Mouse (Mus musculus) adrenal gland, postnatal 36 days (tissue): ENCODE results near the gene Zbtb9. TPM values are rescaled to one million over a fixed set of nuclear protein-coding genes. Genes with fewer than 3 reads are reported as not detected.
"Not testable (repeated sequence)": the region's sequence is repeated elsewhere in the genome, so short reads cannot be mapped to it uniquely, and the experiment has no call there.

Experiments
- DNase-seq, 2 experiments: peaks; one replicate each; pipeline ENCODE4 v3.0.0; 2021; ENCODE audit warnings: mixed read lengths in 1 of 2
- long read RNA-seq, 2 experiments: library from polyadenylated mRNA; stranded (forward); transcript quantifications; one replicate each; pipeline ENCODE4 v2.0.0; 2021; ENCODE audit warnings: borderline sequencing depth in 2 of 2
- total RNA-seq, 2 experiments: library from RNA; stranded (reverse); gene quantifications; 2 replicates each; pipeline ENCODE4 v1.2.3; 2021

The Zbtb9 gene
- 10 to 100 TPM in 1 of 2 experiments, 1 to 10 TPM in 1; 9.9 to 10.5 TPM for total RNA-seq
- long read RNA-seq, experiment 1, partial matches to known transcripts: 0 of 17 reads
- long read RNA-seq, experiment 1, other reads (novel, unspliced or antisense): 14 of 17 reads
- long read RNA-seq, experiment 2, partial matches to known transcripts: 0 of 3 reads
- long read RNA-seq, experiment 2, other reads (novel, unspliced or antisense): 1 of 3 reads

DNA sequence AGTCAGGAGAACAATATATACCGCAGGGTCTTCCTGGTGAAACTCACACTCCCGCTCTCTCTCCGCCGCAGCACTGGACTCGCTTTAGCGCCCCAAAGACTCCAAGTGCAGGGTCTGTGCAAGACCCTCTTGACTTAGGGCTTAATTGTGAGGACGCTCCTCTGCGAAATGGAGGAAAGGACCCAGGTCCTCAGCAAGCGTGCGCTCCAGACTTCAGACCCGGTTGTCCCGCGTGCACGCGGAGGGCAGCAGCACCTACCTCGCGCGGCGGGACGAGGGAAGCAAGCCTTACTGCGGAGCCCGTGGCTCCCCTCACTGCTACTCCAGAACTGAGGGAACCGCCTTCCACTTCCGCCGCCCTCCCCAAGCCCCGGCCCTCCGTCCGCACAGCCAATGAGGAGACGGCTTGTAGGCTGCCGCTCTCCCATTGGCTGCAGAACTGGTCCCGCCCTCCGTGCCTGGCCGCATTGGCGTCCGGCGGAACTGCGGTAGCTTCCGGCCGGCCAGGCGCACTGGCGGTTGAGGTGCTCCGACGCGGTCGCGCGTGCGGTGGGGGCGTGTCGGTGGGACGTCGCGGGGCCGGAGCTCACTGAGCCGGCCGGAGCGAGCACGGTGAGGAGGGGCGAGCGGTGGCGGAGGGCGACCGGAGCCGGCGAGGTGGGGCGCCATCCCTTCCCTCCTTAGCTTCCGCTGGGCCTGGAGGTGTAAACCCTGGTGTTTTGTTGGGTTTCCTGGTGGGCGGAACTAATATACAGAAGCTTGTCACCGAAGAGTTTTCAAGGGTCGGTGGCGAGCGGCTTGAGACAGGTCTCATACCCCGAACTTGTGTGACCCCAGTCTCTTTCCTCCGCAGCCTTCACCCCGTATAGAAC, at the start of gene Zbtb9:
Zbtb9 (plus strand) TSS at position 465 of the 872 bp plus-strand sequence.
- peak; percentile 98 for DNase-seq

DNA sequence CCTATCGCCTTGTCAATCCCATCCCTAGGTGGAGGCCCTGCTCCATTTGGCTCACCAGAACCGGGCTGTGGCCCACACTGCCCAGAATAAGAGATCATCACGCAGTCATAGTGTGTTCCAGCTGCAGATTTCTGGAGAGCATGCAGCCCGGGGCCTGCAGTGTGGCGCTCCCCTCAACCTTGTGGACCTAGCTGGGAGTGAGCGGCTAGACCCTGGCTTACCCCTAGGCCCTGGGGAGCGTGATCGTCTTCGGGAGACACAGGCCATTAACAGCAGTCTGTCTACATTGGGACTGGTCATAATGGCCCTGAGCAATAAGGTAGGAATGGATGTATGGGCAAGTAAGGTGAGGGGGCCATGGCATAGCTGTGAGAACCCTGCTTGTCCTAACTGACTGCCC, 47.6 kb upstream of the Zbtb9 start:
- not testable (repeated sequence) for DNase-seq

DNA sequence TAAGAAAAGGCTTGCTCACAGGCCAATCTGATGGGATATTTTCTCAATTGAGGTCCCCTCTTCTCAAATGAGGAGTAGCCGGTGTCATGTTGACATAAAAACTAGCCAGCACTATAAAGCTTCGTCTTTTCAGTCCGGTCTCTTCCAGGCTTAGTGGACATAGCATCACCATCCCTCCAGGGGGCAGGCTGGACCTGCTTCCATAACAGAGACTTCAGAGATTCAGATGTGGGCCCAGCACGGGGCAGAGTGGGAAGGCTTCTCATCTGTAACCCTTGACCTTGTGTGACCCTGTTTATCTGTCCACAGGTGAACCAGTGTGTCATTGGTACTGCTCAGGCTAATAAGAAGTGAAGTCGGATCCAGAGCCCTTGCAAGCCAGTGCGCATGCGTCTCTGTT, 41.2 kb upstream of the Zbtb9 start:
- peak; percentile 60 to 71 for DNase-seq

DNA sequence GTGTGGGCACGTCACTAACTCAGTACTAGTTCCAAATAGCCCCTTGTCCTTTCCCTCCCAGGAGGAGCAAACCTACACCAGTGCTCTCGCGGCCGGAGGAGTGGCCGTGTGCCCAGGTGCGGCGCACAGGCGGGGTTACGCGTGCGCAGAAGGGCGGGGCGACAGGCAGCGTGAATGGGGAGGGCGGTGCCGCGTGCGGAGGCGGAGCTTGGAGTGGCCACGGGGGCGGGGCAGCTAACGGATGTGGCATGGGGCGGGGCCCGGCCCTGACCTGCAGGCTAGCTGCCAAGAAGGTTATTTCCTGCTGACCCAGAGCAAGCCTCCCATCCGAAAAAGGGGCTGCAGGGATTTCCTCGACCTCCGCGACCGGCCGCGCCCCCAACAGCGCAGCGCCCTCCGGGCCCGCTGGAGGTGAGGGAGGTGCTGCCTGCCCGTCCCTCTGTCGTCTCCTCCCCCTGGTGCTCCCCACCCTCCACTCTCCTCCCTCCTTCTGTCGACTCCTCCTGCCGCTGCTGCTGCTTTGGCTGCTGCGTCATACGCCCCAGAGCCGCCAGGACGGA, 40.0 kb upstream of the Zbtb9 start, which contains the start of gene Phf1:
Phf1 (plus strand) TSS at position 214 of the 560 bp plus-strand sequence.
- DNase-seq: peak; percentile 99 to 100

DNA sequence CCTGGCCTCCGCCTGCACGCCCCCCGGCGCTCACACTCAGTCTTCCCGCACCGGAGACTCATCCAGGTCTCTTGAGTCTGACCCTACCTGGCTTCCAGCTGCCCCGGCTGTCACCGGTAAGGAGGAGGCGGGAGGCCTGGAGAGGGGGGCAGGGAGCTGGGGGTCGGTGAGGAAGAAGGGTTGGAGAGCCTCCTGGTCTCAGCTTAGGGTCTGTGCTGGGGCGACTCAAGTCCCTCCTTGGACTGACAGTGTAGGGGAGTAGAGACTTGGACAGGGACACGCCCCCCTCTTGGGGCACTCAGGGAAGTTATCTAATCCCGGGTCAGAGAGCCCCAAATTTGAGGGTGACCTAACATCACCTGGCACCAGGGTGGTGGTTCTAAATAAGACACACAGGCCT, 39.5 kb upstream of the Zbtb9 start:
- DNase-seq: peak in 1 of 2 experiments; percentile 46

DNA sequence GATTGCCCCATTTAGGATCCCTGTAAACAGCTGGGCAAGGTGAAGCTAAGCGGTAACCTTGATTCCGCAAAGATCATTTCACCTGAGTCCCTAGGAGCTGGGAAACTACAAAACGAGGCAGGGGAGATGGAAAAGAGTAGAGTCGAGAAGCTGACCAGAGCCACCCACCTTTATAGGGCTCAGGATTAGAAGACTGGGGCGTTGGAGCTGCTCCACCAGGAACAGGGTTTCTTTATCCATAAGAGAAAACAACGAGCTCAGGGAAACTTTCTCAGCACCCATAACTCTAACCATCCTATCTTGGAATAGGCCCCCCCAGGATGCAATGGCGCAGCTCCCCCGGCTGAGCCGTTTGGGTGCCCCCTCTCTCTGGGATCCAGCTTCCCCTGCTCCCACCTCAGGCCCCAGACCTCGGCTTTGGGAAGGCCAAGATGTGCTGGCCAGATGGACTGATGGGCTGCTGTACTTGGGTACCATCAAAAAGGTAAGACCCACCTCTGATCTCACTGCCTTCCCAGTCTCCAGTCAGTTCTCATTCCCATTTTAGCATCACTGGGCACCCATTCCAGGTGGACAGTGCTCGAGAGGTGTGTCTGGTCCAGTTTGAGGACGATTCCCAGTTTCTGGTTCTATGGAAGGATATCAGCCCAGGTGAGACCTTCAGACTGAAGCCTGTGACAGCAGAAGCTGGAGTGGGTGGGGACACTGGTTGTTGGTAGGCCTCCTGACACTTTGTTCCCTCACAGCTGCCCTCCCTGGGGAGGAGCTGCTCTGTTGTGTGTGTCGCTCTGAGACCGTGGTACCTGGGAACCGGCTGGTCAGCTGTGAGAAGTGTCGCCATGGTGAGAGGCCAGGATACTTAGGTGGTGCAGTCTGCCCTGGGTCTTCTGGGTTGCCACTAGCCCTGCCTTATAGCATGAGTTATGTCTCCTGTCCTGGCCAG, 38.8 kb upstream of the Zbtb9 start:
- no peak for DNase-seq

DNA sequence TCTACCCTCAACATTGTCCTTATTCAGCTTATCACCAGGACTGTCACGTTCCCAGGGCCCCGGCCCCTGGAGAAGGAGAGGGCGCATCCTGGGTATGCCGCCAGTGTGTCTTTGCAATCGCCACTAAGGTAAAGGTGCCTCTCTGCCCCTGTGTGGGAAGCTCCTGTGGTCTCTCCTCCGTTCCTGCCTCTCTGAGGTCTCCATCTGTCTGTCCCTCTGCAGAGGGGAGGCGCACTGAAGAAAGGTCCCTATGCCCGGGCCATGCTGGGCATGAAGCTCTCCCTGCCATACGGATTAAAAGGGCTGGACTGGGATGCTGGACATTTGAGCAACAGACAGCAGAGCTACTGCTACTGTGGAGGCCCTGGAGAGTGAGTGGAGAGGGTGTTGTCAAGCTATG, 37.9 kb upstream of the Zbtb9 start:
- DNase-seq: no peak

DNA sequence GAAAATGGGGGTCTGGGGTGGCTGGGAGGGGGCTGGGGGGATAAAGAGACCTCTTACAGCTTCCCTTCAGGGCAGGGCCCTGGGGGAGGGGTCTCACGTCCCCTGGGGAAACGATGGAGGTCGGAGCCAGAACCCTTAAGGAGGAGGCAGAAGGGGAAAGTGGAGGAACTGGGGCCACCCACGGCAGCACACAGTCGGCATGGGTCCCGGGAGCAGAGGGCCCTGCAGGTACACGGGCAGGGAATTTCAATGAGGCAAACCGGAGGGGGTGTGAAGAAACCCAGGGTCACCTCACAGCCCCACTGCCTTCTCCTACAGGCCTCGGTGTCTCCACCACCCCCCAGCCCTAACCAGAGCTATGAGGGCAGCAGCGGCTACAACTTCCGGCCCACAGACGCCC, 36.5 kb upstream of the Zbtb9 start:
- no peak for DNase-seq

DNA sequence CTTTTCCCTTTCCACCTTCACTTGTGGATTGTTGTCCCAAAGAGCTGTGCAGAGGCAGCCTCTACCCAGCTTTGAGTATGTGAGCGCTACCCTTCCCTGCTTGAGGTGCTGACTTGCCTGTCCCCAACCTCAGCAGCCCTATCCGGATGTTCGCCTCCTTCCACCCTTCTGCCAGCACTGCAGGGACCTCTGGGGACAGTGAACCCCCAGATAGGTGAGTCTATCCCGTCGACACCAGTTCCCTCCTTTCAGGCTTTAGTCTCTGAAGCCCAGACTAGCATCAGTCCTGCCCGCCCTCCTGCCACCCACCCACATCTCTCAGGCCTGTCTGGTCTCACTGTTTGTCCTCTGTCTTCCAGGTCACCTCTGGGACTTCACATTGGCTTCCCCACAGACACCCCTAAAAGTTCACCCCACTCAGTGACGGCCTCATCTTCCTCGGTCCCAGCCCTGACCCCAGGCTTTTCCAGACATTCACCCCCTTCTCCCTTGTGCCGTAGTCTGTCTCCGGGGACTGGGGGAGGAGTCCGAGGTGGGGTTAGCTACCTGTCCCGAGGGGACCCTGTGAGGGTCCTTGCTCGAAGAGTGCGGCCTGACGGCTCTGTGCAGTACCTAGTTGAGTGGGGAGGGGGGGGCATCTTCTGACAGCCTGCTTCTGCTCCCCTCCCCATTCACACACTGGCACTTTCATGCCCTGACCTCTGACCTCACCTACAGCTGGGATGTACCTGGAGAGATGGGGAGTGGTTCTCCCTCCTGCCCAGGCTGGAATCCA, 35.9 kb upstream of the Zbtb9 start:
- no peak for DNase-seq

DNA sequence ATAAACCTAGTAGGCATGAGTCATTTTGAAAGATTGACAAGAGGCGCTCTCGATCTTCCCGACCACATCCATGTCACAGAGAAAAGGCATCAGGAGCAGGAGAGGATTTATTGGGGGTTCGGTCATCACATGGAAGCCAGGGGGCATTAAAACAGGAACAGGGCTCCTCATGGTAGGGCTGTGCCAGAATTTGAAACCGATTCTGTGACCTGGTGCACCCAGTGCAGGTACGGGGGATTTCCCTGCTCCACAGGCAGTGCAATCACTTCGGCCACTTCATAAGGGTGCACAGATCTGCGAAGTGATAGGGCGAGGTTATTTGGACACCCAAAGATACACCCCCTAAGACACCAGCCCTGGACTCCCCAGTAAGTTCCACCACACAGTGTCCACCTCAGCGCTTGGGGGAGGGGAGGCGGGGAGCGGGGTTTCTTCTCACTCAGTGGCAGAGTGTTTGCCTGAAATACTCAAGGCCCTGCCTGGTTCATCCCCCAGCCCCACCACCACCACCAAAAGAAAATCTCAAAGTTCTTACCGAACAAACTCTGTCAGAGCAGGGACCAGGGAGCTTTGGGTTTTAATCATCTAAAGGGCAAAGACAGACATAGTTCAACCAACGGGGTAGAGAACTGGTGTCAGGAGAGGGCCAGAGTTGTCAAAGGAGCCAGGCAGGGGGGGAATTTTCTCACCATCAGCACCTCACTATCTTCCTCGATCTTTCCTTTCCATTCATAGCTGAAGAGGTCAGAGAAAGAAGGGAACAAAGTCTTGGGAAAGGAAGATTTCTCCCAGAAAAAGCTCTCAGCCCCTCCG, 34.9 kb upstream of the Zbtb9 start:
- no peak for DNase-seq

DNA sequence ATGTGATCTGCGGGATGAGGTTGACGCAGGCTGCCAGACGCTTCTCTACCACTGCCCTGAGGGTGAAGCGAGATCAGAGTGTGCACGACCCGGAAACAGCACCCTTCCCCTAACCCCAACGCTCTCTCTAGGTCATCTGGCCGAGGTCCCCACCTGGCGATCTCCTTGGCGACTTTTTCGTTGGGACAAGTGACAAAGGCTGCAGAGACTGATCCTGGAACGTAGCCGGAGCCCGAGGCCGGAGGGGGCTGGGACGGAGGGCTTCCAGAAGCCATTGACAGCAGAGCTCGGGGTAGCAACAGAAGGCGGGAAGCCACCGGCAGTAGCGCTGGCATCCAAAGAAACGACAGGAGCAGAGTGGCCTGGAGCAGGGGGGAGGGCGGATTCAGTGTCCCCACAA, 34.2 kb upstream of the Zbtb9 start:
- DNase-seq: peak; percentile 32 to 44

DNA sequence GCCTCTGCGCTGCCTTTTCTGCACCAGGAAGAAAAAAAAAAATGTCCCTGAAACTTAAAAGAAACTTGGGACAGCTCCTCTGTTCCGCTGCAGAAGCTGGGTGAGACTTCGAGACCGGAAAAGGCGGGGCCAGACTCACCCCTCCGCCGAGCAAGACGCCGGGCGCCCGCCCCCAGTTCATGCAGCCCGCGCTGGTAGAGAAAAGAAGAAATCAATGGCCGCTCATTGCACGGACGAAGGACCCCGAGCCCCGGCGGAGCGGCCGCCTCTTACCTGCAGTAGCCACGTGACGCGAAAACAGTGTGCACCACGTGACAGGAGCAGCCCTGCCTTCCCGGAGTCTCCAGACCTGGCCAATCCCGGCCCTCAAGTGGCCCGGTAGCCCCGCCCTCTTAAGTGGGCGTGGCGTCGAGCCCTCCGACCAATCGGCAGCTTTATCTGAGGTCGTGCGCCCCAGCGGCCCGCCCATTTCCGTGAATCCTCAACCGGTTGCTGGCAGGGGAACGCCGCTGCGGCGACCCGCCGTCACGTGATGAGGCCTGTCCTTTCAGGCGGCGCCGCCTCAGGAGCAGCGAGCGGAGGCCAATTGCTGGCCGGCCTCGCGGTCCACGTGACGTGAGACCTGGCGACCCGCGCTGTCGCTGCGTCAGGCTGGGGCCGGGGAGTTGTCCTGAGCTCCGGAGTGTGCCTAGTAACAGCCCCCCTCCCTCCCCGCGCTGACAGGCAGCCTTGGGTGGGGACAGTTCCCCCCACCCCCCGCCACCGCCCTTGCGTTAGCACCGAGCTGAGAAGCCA, 33.6 kb upstream of the Zbtb9 start, which contains the start of gene Cuta:
Cuta (minus strand) TSS at position 392 of the 795 bp plus-strand sequence.
- DNase-seq: peak; percentile 99 to 100

DNA sequence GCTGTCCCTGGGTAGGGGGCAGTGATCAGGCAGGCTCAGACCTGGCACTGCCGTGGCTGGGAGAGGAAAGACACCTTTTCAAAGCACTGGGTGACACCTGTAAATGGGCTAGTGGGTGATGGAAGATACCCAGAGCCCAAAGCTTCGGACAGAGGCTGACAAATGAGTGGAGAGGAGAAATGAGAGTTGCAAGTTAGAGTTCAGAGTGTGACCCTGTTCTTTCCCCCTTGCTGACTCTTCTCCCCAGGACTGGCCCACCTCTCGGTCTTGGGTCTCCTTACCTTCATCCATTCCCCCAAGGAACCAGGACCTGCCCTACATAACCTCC, 33.0 kb upstream of the Zbtb9 start:
- DNase-seq: no peak

DNA sequence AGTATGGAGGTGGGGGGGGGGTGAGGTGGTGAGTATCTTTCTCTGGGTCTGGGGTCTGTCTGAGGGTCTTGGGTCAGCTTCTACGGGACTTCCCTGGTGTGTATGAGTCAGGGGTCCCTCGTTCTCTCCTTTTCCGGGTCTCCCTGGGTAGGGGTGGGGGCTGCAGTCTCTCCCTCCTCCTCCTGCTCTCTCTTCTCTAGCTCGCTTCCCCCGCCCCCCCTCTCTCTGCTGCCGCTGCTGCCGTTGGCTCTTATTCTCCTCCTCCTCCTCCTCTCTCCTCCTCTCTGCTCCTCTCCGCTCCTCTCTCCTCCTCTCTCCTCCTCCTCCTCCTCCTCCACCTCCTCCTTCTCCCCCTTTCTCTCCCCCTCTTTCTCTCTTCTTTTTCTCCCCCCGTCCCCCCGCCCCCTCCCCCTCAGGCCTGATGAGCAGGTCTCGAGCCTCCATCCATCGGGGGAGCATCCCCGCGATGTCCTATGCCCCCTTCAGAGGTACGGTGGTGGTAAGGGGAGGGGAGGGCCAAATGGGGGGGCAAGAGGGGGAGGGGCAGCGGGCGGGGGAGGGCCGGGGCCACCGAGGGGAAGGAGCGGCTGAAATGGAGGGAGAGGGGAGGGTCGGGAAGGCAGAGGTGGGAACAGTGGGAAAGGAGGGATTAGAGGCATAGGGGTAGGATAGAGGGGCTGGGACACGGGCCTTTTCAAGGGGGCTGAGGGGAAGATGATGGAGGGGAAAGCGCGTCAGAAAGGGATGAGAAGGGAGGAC, 31.8 kb upstream of the Zbtb9 start, which contains the start of gene Syngap1:
Syngap1 (plus strand) TSS at position 223 of the 759 bp plus-strand sequence.
- DNase-seq: peak; percentile 39 to 78

DNA sequence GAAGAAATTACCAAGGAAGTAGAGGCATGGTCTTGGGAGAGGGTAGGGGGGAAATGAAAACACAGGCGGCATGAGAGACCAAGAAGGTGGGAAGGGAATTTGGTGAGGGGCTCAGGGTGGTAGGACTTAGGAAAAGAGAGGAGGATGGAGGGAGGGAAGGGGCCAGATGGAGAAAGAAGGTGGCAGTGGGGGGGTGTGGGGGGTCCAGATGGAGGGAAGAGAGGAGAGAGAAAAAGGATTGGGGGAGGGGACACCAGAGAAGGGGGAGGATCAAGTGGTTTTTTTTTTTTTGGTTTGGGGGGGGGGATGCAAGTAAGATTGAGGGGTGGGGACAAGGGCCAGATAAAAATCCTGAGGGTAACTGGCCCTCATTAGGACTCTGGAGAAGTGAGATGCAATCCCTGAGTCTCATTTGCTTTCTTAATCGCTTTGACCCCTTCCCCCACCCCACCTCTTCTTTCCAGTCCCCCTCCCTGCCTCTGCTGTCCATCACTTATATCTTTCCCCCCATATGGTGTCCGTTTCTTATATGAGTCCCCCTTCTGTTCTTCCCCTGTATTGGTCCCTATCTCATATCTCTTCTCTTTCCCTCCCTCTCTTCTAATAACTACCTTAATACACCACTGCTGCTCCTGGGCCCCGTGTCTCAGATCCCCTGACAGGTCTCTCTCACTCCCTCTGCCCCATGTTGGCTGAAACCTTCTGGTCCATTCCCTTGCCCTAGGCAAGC, 31.0 kb upstream of the Zbtb9 start:
- DNase-seq: no peak

DNA sequence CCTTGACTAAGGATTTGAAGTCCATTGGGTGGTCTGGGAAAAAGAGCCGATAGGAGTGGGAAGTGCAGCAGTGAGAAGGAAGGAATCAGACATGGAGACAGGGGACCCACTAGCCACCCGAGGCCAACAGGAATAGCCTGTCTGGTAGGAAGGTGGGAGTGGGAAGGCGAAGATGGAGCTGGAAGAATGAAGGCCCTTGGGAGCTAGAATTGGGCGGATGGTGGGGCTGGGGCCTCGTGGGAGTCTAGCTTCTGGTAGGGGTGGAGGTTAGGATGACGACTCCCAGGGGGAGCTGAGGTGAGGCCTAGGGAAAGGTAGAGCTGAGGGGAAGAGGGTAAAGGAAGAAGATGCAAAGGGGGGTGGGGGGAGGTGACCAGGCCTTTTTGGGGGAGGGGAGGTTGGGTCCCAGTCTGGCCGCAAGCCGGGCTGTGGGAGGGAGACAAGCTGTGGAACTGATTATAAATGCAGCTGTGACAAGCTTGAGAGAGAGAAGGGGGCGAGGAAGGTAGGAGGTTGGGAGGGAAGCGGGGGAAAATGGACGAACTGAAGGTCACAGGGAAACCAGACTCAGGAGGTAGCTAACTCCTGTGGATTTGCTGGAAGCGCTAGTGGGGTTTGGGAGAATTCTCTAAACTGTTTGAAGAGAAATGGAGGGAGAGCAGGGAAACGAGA, 27.0 kb upstream of the Zbtb9 start:
- DNase-seq: no peak

DNA sequence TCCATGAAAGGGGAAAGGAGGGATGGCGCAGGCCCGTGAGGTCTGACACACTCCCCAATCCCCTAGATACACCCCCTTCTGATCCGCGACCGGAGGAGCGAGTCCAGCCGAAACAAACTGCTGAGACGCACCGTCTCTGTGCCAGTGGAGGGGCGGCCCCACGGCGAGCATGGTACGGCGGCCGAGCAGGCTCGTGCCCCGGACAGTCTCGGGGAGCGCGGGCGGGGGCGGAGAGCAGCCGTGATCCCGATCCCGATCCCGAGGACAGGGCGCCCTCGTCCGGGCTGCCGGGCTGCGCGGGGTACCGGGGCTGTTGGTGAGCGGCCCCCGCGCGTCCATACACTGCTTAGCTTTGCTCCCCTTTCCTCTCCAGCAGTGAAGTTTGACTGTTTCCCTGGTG, 26.4 kb upstream of the Zbtb9 start:
- DNase-seq: peak; percentile 93 to 95
